Mouse (Mus musculus) thymus, postnatal 36 days (tissue): ENCODE data around the gene Il1rapl2.

Experiments
- DNase-seq, 2 experiments: peaks; one replicate each; pipeline ENCODE4 v3.0.0; 2022; ENCODE audit warnings: mixed read lengths in 2 of 2

The Il1rapl2 gene

GRCm38 (mm10) chrX:137570321-137571195 is at the start of gene Il1rapl2:
Il1rapl2 (plus strand) TSS chrX:137570608.
- no peak for DNase-seq

- no peak for DNase-seq
These were observed 22.1 kb upstream of the Il1rapl2 start for GRCm38 (mm10) chrX:137548348-137548747.

- no peak for DNase-seq
These were observed 778 bp upstream of the Il1rapl2 start for GRCm38 (mm10) chrX:137569472-137570188.

GRCm38 (mm10) chrX:137582656-137583055 is 12.2 kb downstream of the Il1rapl2 start:
- DNase-seq, result no peak

GRCm38 (mm10) chrX:137620697-137621096 is 50.3 kb downstream of the Il1rapl2 start:
- no peak for DNase-seq

GRCm38 (mm10) chrX:137667011-137667410 is 96.6 kb downstream of the Il1rapl2 start:
- DNase-seq, result no peak

- DNase-seq, result no peak
These were observed 117.6 kb downstream of the Il1rapl2 start for GRCm38 (mm10) chrX:137687974-137688373.

- DNase-seq, result no peak
These were observed 129.6 kb downstream of the Il1rapl2 start for GRCm38 (mm10) chrX:137700006-137700405.

- DNase-seq, result no peak
These were observed 185.1 kb downstream of the Il1rapl2 start for GRCm38 (mm10) chrX:137755537-137755936.

GRCm38 (mm10) chrX:137805484-137806200 is 235.2 kb downstream of the Il1rapl2 start:
- no peak for DNase-seq

- DNase-seq, result no peak
These were observed 236.1 kb downstream of the Il1rapl2 start for GRCm38 (mm10) chrX:137806231-137807114.

GRCm38 (mm10) chrX:137809526-137809925 is 239.1 kb downstream of the Il1rapl2 start:
- DNase-seq, result no peak

GRCm38 (mm10) chrX:137812151-137812550 is 241.7 kb downstream of the Il1rapl2 start:
- no peak for DNase-seq

GRCm38 (mm10) chrX:137848936-137849335 is 278.5 kb downstream of the Il1rapl2 start:
- no peak for DNase-seq

- no peak for DNase-seq
These were observed 353.1 kb downstream of the Il1rapl2 start for GRCm38 (mm10) chrX:137923490-137923889.

- DNase-seq, result no peak
These were observed 356.4 kb downstream of the Il1rapl2 start for GRCm38 (mm10) chrX:137926835-137927234.

GRCm38 (mm10) chrX:137947741-137948140 is 377.3 kb downstream of the Il1rapl2 start:
- DNase-seq, result no peak

- no peak for DNase-seq
These were observed 400.9 kb downstream of the Il1rapl2 start for GRCm38 (mm10) chrX:137971306-137971705.

- DNase-seq, result no peak
These were observed 472.7 kb downstream of the Il1rapl2 start for GRCm38 (mm10) chrX:138043113-138043512.

GRCm38 (mm10) chrX:138103954-138104353 is 533.5 kb downstream of the Il1rapl2 start:
- DNase-seq, result no peak

- no peak for DNase-seq
These were observed 534.3 kb downstream of the Il1rapl2 start for GRCm38 (mm10) chrX:138104668-138105067.

GRCm38 (mm10) chrX:138170146-138170545 is 599.7 kb downstream of the Il1rapl2 start:
- DNase-seq, result no peak
